Mouse (Mus musculus): ENCODE measurements around the gene BC017158.

- TF ChIP-seq CTCF (IDR thresholded peaks at IDR 0.05; ENCODE audit: extremely low read depth, insufficient read depth, low read length) (no peak), POLR2A (IDR thresholded peaks at IDR 0.05; ENCODE audit: extremely low read depth, insufficient read depth, low read length) (no peak)
Measured at GRCm38 (mm10) chr7:128297291-128297616, 716 bp downstream of the BC017158 start.

All from cortical plate, adult 2 months (tissue).